Mouse (Mus musculus): Measurements from ENCODE around the gene Cd72.
"Not testable (repeated sequence)": the region's sequence is repeated elsewhere in the genome, so short reads cannot be mapped to it uniquely, and the experiment has no call there.

Gene Cd72

GRCm38 (mm10) chr4:43454041-43454836, at the start of gene Cd72:
TSS of gene Cd72 (minus strand) at chr4:43454628.
- no peak for DNase-seq (ENCODE audit: low spot score in 2 of 2)

GRCm38 (mm10) chr4:43503506-43503905, 49.1 kb upstream of the Cd72 start:
- DNase-seq (ENCODE audit: low spot score in 2 of 2), result no peak

GRCm38 (mm10) chr4:43503041-43503440, 48.6 kb upstream of the Cd72 start:
- DNase-seq (ENCODE audit: low spot score in 2 of 2), result no peak

- peak; percentile 81 to 85 for DNase-seq (ENCODE audit: low spot score in 2 of 2)
These were observed 45.2 kb upstream of the Cd72 start, which contains the start of gene Arhgef39 for GRCm38 (mm10) chr4:43499407-43500333. TSS of gene Arhgef39 (minus strand) at chr4:43499695.

- DNase-seq (ENCODE audit: low spot score in 2 of 2), result peak in 1 of 2 experiments; percentile 41
These were observed 44.6 kb upstream of the Cd72 start for GRCm38 (mm10) chr4:43498983-43499382.

- no peak for DNase-seq (ENCODE audit: low spot score in 2 of 2)
These were observed 43.5 kb upstream of the Cd72 start for GRCm38 (mm10) chr4:43497946-43498345.

GRCm38 (mm10) chr4:43497405-43497804, 43.0 kb upstream of the Cd72 start:
- no peak for DNase-seq (ENCODE audit: low spot score in 2 of 2)

GRCm38 (mm10) chr4:43496587-43496986, 42.2 kb upstream of the Cd72 start:
- DNase-seq (ENCODE audit: low spot score in 2 of 2), result no peak

- DNase-seq (ENCODE audit: low spot score in 2 of 2), result no peak
These were observed 39.4 kb upstream of the Cd72 start for GRCm38 (mm10) chr4:43493846-43494240.

GRCm38 (mm10) chr4:43493186-43493845, 38.9 kb upstream of the Cd72 start:
- DNase-seq (ENCODE audit: low spot score in 2 of 2), result peak; percentile 97 to 98

GRCm38 (mm10) chr4:43492821-43493185, 38.4 kb upstream of the Cd72 start, which contains the start of gene Ccdc107:
TSS of gene Ccdc107 (plus strand) at chr4:43492900.
- peak; percentile 97 for DNase-seq (ENCODE audit: low spot score in 2 of 2)

GRCm38 (mm10) chr4:43492101-43492820, 37.8 kb upstream of the Cd72 start:
- DNase-seq (ENCODE audit: low spot score in 2 of 2), result no peak

- DNase-seq (ENCODE audit: low spot score in 2 of 2), result no peak
These were observed 36.4 kb upstream of the Cd72 start for GRCm38 (mm10) chr4:43490801-43491200.

- DNase-seq (ENCODE audit: low spot score in 2 of 2), result no peak
These were observed 35.2 kb upstream of the Cd72 start for GRCm38 (mm10) chr4:43489611-43490010.

- DNase-seq (ENCODE audit: low spot score in 2 of 2), result not testable (repeated sequence)
These were observed 31.2 kb upstream of the Cd72 start for GRCm38 (mm10) chr4:43485666-43486065.

- DNase-seq (ENCODE audit: low spot score in 2 of 2), result no peak
These were observed 29.2 kb upstream of the Cd72 start, which contains the start of gene Sit1 for GRCm38 (mm10) chr4:43483535-43484091. TSS of gene Sit1 (minus strand) at chr4:43483734.

- DNase-seq (ENCODE audit: low spot score in 2 of 2), result no peak
These were observed 28.2 kb upstream of the Cd72 start for GRCm38 (mm10) chr4:43482591-43482990.

- DNase-seq (ENCODE audit: low spot score in 2 of 2), result no peak
These were observed 27.5 kb upstream of the Cd72 start for GRCm38 (mm10) chr4:43481894-43482456.

GRCm38 (mm10) chr4:43480985-43481384, 26.6 kb upstream of the Cd72 start:
- no peak for DNase-seq (ENCODE audit: low spot score in 2 of 2)
